Mouse (Mus musculus) layer of hippocampus, postnatal 25 days (tissue): ENCODE results near the gene Ddx21. TPM values are rescaled to one million over a fixed set of nuclear protein-coding genes. Genes with fewer than 3 reads are reported as not detected.

Experiments used
- DNase-seq, 2 experiments: peaks; one replicate each; pipeline ENCODE4 v3.0.0; 2022; ENCODE audit warnings: mixed read lengths in 2 of 2, low spot score in 1 of 2; ENCODE audit errors: extremely low spot score in 1 of 2
- total RNA-seq, 2 experiments: library from RNA; stranded (reverse); gene quantifications; 2 replicates each; pipeline ENCODE4 v1.2.3; 2021

Ddx21 gene
- total RNA-seq, 2 experiments from 2014 or later: 20.4 to 25.3 TPM

DNA sequence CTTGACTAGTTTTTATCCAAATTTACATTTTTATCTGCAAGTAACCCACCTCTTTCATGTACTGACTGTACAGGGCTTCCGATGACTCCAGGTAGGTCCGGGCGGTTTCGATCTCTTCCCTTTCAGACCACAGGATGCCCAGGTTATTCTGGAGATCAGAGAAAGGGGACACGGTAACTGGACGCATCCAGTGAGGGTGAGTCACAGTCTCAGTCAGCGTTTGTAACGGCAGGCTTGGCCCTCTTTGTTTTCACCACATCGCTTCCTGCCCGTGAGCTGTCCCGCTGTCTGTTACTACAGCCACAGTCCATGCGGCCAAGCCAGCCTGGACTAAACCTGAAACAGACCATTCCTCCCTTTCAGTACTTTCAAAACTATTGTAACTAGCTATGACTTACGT lies 27.1 kb downstream of the Ddx21 start:
- no peak for DNase-seq

DNA sequence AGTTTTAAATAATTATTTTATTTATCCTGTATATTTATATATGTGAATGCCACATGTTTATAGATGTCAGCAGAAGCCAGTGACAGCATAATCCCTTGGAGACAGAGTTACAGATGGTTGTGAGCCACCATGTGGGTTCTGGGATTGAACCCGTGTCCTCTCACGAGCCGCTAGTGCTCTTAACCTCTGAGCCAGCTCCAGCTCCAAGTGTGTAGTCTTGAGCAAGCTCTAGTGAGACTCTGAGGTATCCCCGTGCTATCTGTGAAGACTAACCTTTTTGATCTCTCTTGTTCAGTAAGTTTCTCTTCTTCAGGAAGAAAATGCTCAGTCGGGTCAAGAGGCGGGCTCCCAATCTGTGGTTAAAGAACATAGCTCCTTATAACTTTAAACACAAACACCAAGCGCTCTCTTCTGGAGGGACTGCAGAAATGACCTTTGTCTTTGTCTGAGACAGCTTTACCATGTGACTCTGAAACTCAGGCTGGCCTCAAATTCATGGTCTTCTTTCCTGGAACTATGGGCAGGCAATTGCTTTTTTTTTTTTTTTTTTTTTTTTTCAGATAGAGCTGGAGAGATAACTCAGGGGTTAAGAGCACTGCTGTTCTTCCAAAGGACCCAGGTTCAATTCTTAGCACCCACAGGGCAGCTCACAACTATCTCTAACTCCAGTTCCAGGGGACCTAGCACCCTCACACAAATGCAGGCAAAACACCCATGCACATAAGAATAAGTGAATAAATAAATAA lies 31.8 kb downstream of the Ddx21 start:
- no peak for DNase-seq

DNA sequence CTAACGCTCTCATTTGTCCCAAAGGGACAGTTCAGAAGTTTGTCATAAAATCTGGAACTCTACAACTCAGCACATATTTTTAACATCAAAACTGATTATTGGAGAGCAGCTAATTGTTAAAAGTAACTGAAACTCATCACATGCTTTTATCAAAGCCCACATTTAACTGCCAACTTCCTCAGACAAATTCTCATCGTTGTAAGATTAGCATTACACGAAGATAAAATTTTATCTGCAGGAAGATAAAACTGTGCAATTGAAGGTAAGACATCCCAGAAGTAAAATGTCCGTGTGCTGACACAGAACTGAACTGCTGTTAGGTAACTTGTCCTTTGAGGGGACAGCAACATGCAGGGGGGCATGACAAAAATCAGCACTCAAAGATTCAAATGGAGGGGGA lies 33.2 kb downstream of the Ddx21 start:
- DNase-seq: no peak

DNA sequence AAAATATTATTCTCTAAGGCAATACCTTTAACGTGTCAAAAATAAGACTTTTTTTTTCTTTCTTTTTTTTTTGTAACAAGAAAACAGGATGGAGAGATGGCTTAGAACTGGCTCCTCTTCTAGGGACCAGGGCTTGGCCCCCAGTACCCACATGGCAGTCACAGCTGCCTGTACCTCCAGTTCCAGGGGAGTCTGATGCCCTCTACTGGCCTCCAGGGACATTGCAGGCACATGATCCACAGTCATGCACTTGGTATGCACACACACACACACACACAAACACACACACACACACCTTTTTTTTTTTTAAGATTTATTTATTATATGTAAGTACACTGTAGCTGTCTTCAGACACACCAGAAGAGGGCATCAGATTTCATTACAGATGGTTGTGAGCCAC lies 44.3 kb downstream of the Ddx21 start:
- DNase-seq: no peak

DNA sequence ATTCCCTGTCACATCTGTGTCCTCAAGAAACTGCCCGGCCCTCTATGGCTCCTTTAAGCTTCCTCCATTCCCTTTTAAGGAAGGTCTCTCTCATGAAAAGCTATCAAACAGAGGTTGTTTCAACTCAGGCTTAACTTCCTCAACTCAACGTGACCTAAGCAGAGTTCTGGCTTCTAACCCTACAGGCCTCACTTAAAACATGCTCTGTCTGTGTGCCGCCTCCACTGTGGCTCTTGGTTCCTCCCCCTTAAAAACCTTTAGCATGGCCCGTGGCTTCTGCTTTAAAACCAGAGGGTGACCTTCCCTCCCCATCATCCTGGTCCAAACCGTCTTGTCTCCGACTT lies 45.6 kb downstream of the Ddx21 start:
- no peak for DNase-seq

DNA sequence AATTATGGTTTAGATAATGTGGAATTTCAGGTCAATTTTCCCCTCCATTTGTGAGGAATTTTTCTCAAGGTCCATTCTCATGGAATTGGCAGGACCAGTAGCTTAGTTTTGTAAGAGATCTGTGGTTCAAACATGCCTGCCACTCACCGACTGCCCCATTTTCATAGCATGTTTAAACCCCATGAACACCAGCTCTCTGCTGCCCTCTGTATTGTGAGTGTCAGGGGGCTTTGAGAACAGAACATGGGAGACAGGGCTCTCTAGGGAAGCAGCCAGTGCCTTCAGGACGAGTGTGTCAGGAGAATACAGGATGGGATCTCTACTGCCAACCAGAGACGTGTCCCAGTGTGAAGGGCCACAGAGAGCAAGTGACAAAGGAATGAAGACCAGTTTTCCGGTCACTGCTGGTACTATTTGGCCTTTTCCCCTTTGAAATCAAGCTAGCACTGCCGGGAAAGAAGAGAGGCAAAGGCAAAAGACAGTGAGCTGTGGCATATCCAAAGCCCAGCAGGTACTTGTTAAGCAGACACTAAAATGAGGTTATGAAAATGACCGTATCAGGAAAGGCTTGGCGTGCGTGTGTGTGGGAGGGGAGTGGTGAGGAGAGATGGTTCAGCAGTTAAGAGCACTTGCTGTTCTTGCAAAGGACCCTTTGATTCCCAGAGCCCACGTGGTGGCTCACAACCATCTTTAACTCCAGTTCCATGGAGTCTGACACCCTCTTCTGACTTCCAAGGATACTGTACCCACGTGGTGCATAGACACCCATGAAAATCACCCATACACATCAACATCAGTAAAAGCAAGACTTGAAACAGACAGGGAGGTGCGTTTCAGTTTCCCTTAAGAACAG lies 46.1 kb downstream of the Ddx21 start:
- DNase-seq: no peak

DNA sequence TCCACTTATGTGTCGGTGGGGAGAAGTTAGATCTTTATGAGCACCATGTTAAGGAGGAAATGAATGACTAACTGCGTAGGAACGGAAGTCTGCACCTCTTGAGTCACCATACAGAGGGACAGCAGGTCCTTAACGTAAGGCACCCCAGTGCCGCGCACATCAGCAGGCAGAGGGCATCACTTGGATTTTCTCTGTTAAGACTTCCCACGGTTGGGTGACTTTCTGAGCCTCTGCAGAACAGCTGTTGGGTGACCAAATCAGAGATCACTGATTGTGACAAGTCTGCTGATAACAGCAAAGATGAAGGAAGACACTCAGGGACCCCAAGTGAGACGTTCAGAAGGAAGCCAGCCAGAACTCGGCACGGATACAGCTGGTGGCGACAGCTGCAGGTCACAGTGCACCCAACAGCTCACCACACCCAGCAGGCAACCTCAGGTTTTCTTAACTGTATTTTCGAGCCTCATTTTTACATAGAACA lies 48.4 kb downstream of the Ddx21 start:
- no peak for DNase-seq

DNA sequence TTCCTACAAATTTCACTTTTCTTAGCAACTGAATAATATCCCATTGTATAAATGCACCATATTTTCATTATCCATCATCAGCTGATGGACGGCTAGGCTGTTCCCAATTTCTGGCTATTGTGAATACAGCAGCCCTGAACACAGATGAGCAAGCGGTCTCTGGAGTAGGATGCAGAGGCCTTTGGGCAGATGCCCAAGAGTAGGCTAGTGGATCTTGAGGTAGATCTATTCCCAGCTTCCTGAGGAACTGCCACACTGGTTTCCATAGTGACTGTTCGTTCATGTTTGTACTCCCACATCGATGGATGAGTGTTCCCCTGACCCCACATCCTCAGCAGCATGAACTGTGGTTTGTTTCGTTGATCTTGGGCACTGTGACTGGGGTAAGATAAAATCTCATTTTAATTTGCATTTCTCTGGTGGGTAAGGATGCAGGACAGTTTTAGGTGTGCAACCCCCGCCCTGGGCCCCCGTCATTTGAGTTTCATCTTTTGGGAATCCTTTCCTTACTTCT lies 51.2 kb downstream of the Ddx21 start:
- DNase-seq: no peak

DNA sequence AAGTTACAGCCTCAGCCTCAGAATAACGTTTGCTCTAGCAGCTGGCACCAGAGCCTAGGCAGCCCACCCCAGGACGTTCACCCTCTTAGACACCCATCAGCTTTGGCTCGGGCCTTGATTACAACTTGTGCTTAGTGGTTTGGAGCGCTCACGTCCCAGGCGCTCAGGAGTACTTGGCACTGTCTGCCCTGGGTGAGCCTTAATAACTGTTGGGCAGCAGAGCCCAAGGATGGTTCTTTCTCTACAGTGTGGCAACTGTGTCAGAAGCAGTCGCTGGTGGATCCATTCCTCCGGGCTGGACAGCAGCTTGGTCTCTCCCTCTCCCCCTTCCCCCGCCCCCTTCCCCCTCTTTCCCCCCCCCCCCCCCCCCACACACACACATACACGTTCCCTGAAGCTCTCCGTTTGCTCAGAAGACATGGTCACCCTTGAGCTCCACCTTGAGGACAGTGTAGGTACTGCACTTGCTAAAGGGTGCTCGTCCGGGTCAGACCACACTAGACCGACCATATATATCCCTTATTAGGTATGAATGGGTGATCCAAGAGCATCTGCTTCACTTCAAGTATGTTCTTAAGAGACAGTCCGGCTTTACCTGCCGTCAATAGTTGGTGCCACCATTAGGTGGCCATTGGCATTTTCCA lies 52.4 kb downstream of the Ddx21 start:
- DNase-seq: peak; percentile 45 to 80

DNA sequence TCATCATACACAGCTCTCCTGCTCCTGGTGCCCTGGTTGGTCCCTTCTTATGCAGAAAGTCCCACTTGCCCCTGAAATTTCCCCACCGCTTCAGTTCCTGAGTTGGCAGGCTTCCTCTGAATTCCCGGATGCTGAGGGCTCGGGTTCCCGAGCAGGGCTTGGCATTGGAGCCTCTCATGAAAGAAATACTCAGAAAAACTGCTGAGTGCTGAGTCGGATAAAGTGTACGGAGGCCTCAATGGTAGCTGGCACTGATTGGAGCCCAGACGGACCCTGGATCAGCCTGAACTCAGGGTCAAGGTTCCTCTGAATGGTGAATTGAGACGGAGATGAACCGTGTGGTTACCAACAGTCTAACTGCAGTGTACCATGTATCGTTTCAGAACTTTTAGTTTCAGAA lies 55.6 kb downstream of the Ddx21 start:
- no peak for DNase-seq

DNA sequence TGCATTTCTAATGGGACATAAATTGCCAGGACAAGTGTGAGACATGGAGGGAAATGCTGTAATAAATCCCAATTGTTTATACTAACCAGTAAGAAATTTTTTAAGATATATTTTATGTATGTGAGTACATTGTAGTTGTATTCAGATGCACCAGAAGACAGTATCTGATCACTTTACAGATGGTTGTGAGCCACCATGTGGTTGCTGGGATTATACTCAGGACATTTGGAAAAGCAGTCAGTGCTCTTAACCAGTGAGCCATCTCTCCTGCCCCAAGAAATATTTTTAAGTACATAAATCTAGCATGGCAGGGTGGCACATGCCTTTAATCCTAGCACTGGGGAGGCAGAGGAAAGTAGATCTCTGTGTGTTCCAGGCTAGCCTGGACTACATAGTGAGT lies 56.3 kb downstream of the Ddx21 start:
- no peak for DNase-seq

DNA sequence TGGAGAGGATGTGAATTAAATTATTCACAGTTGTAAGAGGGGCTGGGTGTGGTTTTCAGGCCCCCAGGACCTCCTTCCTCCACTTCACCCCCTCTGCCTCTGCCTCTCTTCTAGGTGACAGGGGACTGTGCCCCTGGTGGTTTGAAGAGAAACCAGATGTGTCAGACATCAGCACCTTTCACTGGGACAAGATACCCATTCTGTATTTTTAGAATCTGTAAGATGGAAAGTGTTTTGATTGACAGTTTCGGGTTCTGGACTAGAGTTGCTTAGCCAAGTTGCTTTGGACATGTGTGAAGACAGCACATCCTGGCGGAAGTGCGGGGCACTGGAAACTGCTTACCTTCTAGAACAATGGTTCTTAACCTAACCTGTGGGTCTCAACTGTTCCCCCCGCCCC lies 57.8 kb downstream of the Ddx21 start:
- no peak for DNase-seq

DNA sequence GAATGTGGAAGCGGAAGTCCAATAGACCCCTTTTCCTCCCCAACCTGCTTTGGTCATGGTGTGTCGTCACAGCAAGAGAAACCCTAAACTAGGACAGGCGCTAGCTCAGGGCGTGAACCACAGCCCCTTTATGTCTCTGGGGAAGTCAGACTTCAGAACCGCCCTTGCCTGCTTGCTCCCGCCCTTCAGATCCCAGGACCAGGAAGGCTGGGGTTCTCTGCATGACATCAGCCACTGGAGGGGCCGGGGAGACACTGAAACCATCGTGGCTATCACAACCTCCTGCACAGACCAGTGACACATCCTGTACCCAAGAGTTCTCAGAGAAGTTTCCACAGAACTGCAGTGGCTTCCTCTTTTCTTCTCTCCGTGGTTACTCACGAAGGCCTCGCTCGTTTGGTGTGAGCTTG lies 58.7 kb downstream of the Ddx21 start:
- DNase-seq: no peak

DNA sequence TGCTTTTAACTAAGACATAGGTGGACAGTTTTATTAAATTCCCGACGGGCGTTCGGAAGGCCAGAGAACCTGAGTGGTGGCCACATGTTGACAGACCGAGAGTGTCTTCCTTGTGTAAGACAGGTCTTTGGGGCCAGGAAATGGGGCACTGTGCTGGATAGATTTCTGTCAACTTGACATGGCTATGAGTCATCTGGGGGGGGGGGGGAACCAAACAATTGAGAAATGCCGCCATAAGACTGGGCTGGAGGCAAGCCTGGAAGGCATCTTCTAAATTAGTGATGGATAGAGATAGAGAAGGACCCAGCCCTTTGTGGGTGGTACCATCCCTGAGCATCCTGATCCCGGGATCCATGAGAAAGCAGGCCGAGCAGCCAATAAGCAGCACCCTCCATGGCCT lies 59.2 kb downstream of the Ddx21 start:
- no peak for DNase-seq

DNA sequence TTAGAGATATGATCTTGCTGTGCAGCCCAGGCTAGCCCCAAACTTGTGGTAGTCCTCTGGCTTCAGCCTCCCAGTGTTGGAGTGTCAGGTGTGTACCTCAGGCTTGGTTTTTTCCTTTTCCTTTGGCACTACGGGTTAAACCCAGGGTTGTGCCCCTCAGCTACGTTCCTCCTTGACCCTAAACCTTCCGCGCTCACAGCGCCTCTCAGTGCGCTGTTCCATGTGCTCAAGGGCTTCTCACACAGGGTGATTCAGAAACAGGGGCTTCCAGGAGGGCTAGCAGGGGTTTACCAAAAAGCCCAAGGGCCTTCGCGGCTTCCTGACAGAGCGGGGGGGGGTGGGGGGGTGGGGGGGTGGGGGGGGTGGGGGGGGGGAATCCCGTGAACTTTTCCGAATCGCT lies 59.6 kb downstream of the Ddx21 start:
- no peak for DNase-seq

DNA sequence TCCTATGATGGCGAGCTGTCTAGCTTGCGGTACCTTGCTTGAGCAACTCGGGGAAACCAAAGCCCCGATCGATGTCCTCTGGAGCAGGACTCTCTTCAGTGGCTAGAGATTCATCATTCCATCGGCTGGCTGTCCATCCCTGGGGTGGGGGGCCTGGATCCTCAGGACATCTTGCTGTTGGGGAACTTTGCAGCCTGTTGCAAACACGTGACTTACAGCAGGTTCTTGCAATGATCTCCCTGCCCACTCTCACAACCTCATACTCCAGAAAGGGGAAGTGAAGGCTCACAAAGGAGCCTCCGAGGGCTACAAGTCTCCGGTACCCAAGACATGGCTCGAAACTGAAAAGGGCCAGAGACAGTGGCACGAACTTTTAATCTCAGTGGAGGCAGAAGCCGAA lies 60.6 kb downstream of the Ddx21 start:
- DNase-seq: no peak

DNA sequence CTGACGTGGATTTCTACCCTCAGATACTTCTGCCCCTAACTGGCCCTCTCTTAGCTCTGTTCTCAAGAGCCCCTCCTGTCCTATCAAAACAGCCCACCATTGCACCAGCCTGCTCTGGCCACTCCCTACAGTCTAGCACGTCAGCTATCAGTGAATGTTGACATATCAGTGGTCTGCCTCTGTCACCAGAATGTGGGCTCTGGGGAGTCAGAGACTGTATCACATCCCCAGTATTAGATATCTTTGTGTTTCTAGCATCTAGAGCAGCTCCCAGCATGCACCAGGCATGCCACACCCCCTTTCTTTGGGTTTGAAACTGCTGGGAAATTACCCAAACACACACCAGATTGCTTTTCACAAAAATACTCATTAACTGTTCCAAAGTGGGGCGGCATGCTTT lies 61.3 kb downstream of the Ddx21 start:
- no peak for DNase-seq

DNA sequence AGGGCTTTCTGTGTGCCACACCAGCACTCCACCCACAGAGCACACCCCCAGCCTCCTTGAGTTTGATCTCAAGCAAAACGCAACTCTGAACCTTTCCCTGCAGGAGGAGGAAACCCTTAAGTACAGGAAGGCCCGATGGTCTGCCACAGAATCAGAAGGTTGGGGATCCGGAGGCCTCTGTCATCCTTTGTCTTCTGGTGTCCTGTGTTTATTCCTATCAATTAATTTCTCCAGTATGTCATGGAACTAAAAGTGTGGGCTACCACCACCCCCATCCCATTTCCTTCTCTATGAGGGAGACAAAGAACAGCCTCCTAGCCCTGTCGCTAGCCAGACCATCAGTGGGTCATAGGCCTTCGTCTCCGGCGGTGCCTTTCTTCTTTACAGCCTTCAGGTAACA lies 67.6 kb downstream of the Ddx21 start:
- no peak for DNase-seq

DNA sequence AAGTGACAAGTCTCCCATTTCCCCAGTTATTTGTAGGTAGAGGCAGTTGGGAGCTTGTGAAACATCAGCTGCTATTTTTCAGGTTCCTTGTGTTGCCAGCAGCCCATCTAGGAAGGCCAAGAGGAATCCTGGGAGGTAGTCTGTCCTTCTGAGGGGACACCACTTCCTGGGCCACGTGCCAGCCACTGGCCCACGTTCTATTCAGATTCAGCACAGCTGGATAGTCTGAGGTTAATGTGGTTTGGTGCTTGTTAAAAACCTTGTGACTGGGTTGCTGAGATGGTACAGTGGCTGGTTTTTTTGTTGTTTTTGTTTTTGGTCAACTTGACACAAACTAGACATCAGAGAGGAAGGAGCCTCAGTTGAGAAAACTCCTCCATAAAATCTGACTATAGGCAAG lies 69.2 kb downstream of the Ddx21 start:
- DNase-seq: no peak
